Mouse (Mus musculus): ENCODE data around the gene Map1lc3a.

DNA sequence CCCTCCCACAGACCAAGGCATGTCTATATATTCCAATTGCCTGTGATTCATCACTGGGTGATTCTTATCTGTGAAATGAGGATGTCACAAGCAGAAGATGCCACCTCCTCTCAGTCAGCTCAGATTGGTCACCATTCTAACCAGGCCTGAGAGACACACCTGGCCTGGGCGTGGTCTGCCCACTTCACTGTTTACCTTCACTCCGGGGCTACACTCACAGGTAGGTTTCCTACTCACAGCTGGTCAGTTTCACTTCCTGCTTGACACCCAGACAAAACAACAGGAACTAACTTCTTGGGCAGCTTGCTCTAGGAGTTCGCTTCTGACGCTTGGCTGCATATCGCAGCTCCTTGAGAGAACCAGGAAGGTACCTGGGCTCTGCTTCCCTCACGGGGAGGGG, 19.4 kb downstream of the Map1lc3a start:
- TF ChIP-seq CTCF (IDR thresholded peaks at IDR 0.05; ENCODE audit: borderline replicate concordance, insufficient read depth, low read depth, low read length) (no peak), POLR2A (IDR thresholded peaks at IDR 0.05; ENCODE audit: borderline replicate concordance, insufficient read depth, low read length) (no peak)

All from cerebellum, adult 2 months (tissue).